Mouse (Mus musculus): ENCODE data around the gene Crybb3. TPM values are rescaled to one million over a fixed set of nuclear protein-coding genes. Genes with fewer than 3 reads are reported as not detected.

Crybb3 gene
- total RNA-seq, 2 experiments from 2014 or later, result 0.23 to 0.55 TPM

- no peak for DNase-seq
Observed at GRCm38 (mm10) chr5:113105035-113105434, 23.7 kb upstream of the Crybb3 start.

GRCm38 (mm10) chr5:113102455-113102854 is 21.1 kb upstream of the Crybb3 start:
- DNase-seq, result no peak

- no peak for DNase-seq
Observed at GRCm38 (mm10) chr5:113101457-113101856, 20.1 kb upstream of the Crybb3 start.

GRCm38 (mm10) chr5:113100422-113100821 is 19.0 kb upstream of the Crybb3 start:
- no peak for DNase-seq

GRCm38 (mm10) chr5:113099546-113099945 is 18.2 kb upstream of the Crybb3 start:
- DNase-seq, result peak; percentile 81 to 96

GRCm38 (mm10) chr5:113097551-113097950 is 16.2 kb upstream of the Crybb3 start:
- DNase-seq, result no peak

- no peak for DNase-seq
Observed at GRCm38 (mm10) chr5:113095456-113095855, 14.1 kb upstream of the Crybb3 start.

- no peak for DNase-seq
Observed at GRCm38 (mm10) chr5:113092406-113092805, 11.0 kb upstream of the Crybb3 start.

GRCm38 (mm10) chr5:113091162-113091561 is 9.8 kb upstream of the Crybb3 start:
- DNase-seq, result peak; percentile 39 to 49

- peak in 1 of 2 experiments; percentile 53 for DNase-seq
Observed at GRCm38 (mm10) chr5:113090750-113091149, 9.4 kb upstream of the Crybb3 start.

GRCm38 (mm10) chr5:113090077-113090690 is 8.8 kb upstream of the Crybb3 start:
- DNase-seq, result no peak

- no peak for DNase-seq
Observed at GRCm38 (mm10) chr5:113087465-113087864, 6.1 kb upstream of the Crybb3 start.

GRCm38 (mm10) chr5:113086990-113087389 is 5.6 kb upstream of the Crybb3 start:
- no peak for DNase-seq

GRCm38 (mm10) chr5:113086439-113086838 is 5.1 kb upstream of the Crybb3 start:
- no peak for DNase-seq

- no peak for DNase-seq
Observed at GRCm38 (mm10) chr5:113085931-113086330, 4.5 kb upstream of the Crybb3 start.

- DNase-seq, result no peak
Observed at GRCm38 (mm10) chr5:113084309-113084708, 2.9 kb upstream of the Crybb3 start.

GRCm38 (mm10) chr5:113082356-113083168 is 1.2 kb upstream of the Crybb3 start:
- peak; percentile 42 to 48 for DNase-seq

- no peak for DNase-seq
Observed at GRCm38 (mm10) chr5:113081020-113081419, 364 bp downstream of the Crybb3 start.

GRCm38 (mm10) chr5:113079783-113080182 is 1.6 kb downstream of the Crybb3 start:
- DNase-seq, result peak in 1 of 2 experiments; percentile 39

- DNase-seq, result no peak
Observed at GRCm38 (mm10) chr5:113078686-113079085, 2.7 kb downstream of the Crybb3 start.

GRCm38 (mm10) chr5:113070017-113070416 is 11.4 kb downstream of the Crybb3 start, which contains the start of gene Crybb2:
Gene Crybb2, minus strand, starts transcription at chr5:113070117.
- no peak for DNase-seq

GRCm38 (mm10) chr5:113054308-113054707 is 27.1 kb downstream of the Crybb3 start:
- peak; percentile 71 to 90 for DNase-seq

- no peak for DNase-seq
Observed at GRCm38 (mm10) chr5:113050581-113051185, 30.7 kb downstream of the Crybb3 start.
